Mouse (Mus musculus): ENCODE measurements at regions not wholly inside any gene's neighbourhood (a gene's known extent, or its start where the extent isn't known, plus 50 kb on each side); places are given as distances from the start of the nearest gene placed in this dataset.

DNA sequence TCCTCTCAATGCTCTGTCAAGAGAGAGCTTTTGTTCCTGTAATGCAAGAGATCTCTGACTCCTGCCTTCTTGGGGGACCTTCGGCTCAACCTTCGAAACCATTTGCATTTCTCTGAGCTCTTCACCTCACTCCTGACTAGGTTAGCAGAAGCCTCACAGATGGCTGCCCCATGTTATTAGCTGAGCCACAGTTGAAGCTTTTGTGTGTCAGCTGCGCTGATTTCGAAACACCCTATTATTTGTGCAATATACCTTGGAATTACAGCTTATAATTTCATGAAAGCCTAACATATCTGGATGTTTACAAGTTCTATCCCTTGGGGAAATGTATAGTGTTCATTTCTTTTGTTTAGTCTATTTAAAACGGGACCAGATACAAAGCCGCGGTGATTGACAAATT is 338.7 kb upstream of the 4930535I16Rik start:
- in situ Hi-C loops (cut with MseI, MboI): no loop called here

DNA sequence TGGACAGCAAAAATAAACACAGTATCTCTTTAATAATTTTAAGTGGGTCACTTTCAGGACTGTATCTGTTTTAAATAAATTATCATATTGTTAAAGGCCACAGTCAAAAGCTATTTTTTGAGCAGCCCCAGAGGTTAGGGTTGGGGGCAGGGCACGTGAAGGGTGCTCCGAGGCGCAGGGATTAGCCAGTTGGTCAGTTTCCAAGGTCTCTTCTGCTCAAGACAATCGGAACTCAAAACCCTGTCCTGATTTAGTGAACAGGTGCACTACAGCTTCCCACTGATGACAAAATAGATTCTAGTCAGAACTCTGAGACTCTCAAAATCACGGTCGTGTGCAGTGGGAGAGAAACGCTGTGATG is 337.3 kb upstream of the 4930535I16Rik start:
- in situ Hi-C loops (cut with MseI, MboI): no loop called here

DNA sequence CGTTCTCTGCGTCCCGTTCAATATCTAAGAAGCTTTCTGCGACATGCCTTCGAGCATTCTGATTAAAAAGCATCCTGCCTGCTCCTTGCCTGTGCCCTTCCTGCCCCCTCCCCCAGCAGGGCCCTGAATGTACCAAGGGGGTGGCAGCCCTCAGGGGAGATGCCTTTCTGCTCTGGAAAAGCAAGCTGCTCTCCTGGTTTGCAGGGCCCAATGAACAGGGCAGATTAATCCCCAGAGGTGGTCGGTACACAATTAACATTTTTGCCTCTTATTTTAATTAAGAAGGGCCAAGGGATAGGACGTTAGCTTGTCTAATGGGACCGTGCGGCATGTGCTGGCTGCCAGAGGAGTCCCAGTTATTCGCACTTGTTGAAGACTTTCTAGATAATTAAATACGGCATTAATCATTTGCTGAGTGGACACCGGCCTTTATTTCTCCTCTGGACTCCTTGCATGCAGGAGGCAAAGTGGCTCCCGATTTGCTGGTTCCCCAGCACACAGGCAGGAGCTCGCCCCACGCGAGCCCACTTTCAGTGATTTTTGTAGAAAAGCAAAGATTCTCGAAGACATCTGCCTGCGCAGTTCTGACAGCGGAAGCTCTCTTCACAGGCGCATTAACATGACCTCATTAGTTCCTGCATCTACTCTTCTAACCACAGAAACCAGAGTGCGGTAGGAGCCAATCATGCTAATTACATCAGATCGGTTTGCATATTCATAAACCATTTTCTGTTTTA is 336.8 kb upstream of the 4930535I16Rik start:
- in situ Hi-C loops (cut with MseI, MboI): no loop called here

DNA sequence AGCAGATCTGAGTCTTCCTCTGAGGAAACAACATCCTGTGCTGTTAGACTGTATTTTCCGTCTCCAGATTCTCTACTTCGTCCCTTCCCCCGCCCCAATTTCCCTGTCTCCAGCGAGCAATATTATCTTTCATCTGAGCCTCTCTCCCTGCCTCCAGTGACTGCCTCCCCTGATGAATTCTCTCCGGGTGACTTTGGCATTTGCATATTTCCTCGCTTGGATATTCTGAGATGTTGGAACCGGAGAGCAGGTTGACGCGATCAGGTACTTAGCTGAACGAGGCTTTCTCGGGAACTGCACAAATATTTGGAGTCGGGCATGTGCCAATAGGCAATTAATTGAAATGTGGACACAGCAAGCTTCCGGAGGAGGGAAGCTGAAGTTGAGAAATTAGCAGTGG is 323.8 kb upstream of the 4930535I16Rik start:
- in situ Hi-C loops (cut with MseI, MboI): no loop called here

DNA sequence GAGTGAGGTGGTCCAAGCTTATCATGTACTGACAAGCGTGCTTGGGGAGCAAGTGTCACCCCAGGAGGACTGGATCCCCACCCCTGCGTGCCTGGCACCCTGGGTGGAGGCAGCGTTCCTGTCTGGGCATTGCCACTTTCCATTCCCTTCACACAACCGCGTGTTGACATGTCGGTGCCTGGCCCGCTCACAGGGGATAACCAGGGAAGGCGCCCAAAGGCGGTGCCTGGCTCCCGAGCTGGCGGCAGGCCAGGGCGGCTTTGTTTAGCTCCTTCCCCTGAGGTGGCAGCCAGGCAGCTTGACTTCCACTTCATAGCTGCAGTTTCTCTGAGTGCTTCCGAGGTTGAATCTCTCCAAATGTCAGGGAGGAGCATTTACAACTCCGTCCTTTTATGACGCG is 318.7 kb upstream of the 4930535I16Rik start:
- in situ Hi-C loops (cut with MseI, MboI): loop anchor here in 1 of 2 experiments (10.0 kb wide), 1 partner anchor 438 kb away; no protein-coding TSS in a partner anchor

DNA sequence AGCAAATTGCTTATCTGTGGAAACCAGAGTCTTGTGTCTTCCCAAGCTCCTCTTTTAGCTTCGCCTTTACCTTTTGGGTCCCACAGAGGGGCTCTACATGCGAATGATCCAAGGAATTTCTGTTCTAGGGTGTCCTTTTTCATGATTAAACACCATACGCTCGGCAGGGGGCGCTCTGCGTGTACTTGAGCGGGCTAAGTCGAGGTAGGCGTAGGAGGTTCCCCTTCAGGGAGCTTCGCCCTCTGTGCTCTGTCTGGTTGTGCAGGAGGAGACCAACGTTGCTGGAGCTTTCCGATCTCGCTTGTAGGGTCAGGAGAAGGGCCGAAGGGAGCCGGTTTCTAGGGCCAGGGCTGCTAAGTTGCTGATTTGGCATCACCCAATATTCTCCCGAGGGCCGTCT is 310.7 kb upstream of the 4930535I16Rik start:
- in situ Hi-C loops (cut with MseI, MboI): no loop called here

DNA sequence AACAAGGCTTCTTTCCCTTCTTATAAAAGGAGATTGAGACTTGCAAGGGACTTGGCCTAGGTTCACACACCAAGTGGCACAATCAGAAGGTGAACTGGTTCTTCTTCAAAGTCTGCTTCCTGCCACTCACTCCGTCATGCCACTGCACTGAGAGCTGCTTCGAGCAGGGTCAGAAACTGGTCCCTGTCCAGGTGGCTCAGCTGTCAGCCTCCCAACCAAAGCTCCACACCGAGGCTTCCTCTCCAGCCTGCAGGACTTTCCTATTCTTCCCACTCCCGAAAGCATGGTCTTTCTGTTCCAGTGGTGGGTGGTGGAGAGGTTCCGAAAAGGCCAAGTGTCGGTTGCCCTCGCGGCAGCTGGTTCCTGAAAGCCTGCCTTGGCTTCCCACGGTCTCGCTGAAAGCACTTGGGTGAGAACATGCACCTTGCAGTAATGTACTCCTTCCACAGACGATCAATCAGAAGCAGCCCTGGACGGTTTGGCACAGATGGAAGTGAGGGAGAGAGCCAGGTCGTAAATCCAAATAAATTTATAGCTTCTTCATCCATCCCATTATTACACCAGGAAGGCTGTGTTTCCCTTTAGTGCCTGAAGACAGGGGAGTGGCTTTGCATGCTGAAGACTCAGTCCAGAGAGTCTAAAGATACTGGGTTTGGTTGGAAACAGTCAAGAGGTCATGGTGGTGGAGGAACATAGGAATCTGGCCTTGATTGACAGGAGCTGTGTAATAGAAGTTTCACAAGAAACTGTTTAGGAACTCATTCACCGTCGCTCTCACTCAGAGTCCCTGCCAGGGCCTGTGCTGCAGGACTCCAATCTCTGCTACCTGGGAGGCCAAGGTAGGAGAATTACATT is 306.1 kb upstream of the 4930535I16Rik start:
- in situ Hi-C loops (cut with MseI, MboI): loop anchor here in 1 of 2 experiments (25.0 kb wide), 1 partner anchor 438 kb away; the partner anchor contains the start of gene Pou3f1

DNA sequence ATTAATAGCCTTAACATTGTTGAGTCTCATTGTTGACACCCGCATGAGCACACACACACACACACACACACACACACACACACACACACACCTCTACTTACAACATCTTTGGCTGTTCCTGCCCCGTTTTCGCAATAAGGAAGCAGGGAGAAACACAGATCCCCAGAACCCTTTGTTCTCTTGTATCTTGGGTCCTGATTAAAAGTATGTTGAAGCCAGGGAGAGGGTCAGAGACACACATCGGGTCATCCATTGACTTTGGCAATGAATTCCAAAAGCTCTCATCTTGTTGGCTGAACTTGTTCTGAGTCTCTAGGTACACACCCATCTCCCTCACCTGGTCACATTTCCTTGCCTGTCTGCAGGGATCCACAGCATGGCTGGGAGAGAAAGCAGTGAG is 303.9 kb upstream of the 4930535I16Rik start:
- in situ Hi-C loops (cut with MseI, MboI): loop anchor here in 1 of 2 experiments (25.0 kb wide), 1 partner anchor 441 kb away; the partner anchor contains the start of gene Pou3f1

DNA sequence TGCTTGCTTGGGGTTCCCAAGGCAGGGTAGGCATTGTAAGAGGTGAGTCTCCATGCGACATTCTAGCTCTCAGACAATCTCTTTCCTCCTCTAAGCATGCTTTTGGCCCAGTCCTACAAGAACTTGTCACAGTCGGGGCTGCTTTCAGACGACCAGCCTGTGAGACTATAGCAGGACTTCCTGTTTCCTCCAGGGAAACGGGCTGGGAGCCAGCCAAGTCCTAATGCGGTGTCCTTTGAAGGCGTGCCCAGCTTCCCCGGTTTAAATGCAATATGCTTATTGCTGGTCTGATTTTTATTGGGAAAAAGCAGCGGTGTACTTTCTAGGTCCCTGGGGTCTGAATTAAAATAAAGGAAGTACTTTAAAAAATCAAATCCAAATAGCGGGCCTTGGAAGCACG is 299.4 kb upstream of the 4930535I16Rik start:
- in situ Hi-C loops (cut with MseI, MboI): loop anchor here in 1 of 2 experiments (25.0 kb wide), 1 partner anchor 445 kb away; the partner anchor contains the start of gene Pou3f1

DNA sequence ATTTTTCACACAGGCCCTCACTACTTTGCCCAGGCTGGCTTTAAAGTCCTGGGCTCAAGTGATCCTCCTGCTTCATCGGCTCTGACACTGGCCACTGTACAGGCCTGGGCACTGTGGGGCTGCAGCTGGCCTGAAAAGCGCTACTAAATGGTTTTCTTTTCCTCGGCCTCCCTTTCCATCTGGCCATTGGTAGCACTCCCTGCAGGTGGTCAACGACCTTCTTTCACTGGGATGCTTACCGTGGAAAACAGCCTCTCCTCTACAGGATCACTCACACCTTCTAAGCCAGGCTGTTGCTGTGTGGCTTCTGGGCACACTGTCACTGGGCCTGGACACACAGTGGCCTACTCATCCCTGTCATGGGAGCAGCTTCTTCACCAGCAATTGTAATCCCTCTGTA is 298.5 kb upstream of the 4930535I16Rik start:
- in situ Hi-C loops (cut with MseI, MboI): loop anchor here in 1 of 2 experiments (25.0 kb wide), 1 partner anchor 446 kb away; the partner anchor contains the start of gene Pou3f1

DNA sequence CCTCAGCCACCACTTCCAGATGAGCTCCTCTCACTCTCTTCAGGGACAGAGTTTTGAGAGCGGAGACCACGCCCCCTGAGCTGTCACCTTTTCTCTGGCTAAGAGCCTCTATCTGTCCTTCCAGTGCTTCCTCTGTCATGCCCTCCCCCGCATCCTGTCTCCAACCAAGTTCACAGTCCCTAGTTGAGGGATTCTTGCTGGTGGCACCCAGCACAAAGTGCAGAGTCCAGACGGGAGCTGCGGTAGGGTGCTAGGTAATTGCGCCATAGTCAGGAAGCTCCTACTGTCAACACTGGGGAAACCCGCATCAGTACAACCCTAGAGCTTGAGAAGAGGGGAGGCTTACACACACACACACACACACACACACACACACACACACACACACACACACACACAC is 297.3 kb upstream of the 4930535I16Rik start:
- in situ Hi-C loops (cut with MseI, MboI): loop anchor here in 1 of 2 experiments (25.0 kb wide), 1 partner anchor 447 kb away; the partner anchor contains the start of gene Pou3f1

DNA sequence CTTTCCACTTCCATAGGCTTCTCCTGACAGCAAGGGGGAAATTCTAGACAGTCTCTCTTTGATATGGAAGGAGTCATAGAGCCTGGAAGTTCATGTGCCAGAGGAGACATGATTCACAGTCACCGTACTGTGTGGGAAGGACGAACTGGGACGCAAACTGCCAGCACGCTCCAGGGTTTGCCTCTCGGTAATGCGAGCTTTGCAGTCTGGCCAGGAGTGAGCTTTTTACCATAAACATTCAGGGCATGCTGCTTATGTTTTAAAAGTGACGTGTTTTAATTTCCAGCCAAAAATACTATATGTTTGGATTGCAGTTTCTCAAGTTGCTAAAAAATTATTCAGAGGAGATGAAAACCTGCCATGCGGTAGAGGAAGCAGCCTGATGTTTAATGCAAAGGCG is 292.3 kb upstream of the 4930535I16Rik start:
- in situ Hi-C loops (cut with MseI, MboI): loop anchor here in 1 of 2 experiments (25.0 kb wide), 1 partner anchor 452 kb away; the partner anchor contains the start of gene Pou3f1

DNA sequence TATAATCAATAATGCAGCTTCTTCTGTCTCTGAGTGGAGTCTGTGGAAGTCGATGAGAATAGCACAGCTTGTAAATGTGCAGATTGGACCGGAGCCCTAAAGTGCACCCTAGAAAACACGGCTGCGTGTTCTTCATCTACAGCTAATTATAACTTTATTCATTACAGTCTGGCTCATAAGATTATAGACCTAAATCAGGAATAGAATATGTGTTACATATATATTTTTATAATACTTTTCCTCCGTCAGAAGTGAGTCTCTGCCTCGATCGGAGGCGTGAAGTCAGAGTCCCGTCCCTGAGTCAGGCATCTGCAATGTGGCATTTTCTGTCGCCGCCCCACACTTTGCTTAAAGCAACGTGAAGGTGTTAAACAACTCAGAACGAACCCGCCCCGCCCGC is 288.7 kb upstream of the 4930535I16Rik start:
- in situ Hi-C loops (cut with MseI, MboI): loop anchor here in 1 of 2 experiments (25.0 kb wide), 1 partner anchor 456 kb away; the partner anchor contains the start of gene Pou3f1

DNA sequence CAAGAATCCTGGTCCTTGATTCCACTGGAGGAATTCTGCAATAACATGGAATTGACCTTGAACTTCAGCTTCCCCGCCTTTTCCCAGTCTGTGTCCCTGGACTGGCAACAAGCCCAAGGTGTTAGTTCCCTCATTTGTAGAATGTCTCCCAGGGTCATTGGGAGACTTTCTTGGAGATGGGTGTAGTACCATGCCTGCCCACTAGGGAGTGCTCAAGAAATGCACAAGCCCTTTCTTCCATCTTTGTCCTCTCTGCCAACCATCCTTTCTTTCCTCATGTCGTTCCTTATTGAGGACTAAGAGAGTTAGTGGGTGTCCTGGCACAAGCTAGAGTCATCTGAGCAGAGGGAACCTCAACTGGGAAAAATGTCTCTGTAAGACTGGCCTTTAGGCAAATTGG is 285.9 kb upstream of the 4930535I16Rik start:
- in situ Hi-C loops (cut with MseI, MboI): loop anchor here in 1 of 2 experiments (25.0 kb wide), 1 partner anchor 459 kb away; the partner anchor contains the start of gene Pou3f1

DNA sequence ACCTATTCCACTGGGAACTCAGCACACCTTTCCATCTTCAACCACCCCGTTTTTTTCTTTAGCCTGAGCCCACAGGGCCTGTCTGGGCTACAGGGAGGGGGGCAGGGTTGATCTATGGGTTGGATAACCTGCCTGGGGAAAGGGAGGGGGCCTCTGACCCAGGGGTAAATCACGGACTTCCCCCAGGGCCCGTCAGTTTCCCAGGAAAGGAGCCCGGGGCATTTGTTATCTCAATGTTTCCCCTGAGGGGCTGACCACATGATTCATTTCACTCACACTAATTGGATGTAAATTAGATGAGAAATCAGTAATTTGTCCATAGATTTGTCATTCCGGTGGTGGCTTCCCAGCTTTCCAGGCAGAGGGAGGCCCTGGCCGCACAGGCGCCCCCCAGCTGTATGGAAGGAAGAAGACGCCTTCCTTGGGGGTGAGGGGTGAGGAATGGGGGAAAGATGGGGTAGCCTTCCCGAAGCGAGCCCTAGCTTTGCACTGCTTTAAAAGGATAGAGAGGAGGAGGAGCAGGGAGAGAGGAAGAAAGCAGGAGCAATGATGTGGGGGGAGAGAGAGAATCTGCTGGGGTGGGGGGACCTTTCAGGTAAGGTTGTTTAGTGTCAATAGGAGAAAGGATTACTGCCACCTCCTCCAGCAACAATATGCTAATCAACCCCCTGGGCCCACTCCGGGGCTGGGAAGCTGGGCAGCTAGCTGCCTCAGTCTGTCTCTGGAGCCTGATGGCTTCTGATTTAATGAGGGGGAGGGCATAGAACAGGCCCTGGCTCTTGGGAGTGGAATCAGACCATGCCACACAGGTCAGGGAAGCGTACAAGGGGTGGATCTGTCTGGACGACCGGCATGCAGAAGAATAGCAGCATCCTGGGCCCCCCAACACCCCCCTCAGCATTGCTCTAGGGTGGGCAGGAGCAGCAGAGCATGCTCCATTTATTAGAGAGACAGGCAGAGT is 282.3 kb upstream of the 4930535I16Rik start:
- in situ Hi-C loops (cut with MseI, MboI): loop anchor here in 1 of 2 experiments (25.0 kb wide), 1 partner anchor 462 kb away; the partner anchor contains the start of gene Pou3f1

DNA sequence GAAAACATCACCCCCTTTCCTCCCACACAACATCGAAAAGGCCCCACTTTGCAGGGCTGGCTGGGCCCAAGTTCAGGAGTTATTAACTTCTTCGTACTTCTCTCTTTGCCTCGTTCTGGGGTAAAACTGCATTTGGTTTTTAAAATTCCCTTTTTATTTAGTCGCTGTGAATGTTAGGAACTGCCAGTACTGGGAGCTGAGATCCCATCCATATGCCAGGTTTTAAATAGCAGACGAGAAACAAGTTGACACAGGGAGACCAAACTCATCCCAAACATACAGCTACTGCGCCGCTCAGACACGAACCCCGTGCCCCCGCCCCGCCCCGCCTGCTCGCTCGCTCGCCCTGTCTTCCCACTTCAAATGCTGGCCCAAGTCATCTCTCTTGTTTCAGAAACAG is 281.0 kb upstream of the 4930535I16Rik start:
- in situ Hi-C loops (cut with MseI, MboI): no loop called here

DNA sequence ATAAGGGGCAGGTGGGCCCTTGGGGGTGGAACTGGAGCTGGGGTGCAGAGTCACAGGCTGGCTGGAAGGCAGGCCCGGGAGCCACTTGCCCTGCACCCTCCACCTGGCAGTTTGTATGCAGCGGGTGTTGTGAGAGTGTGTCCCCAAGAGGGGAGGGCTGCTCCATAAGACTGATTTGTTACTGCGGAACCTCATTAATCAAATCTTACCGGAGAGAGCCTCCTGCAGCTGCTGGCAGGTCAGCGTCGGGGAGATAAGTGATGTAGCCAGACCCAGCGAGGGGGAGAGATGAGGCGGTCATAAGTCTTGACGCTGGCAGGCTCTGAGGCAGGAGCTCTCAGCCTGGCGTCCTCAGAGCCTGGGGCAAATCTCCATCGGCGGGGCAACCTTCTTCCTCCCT is 278.9 kb upstream of the 4930535I16Rik start:
- in situ Hi-C loops (cut with MseI, MboI): no loop called here

DNA sequence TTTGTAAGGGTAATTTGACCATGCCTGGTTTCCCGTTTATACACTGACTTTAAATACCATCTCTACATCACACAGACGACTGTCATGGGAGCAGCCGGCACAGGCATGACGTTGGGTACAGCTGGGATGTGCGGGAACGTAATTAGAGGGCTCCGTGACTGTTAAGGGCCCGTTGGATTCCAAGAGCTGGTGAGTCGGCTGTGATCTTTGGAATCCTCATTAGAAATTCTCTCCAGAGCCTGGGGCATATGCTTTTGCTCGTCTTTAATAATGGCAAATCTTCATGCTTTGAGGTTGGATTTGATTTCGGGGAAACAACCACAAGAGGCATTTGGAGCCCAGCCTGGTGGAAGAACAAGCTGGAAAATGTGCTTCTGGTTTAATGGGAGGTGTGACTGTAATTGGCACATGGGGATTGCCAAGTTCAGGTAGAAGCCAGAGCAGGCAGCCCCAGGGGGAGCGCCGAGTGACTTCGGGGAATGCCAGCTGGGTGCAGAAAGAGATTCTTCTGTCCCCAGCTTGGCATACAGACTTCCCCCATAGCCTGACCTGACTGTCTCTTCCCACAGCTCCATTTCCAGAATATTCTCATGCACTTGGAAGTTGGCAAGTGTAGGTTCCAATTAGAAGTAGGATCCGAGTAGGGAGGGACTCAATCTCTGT is 275.4 kb upstream of the 4930535I16Rik start:
- in situ Hi-C loops (cut with MseI, MboI): no loop called here

DNA sequence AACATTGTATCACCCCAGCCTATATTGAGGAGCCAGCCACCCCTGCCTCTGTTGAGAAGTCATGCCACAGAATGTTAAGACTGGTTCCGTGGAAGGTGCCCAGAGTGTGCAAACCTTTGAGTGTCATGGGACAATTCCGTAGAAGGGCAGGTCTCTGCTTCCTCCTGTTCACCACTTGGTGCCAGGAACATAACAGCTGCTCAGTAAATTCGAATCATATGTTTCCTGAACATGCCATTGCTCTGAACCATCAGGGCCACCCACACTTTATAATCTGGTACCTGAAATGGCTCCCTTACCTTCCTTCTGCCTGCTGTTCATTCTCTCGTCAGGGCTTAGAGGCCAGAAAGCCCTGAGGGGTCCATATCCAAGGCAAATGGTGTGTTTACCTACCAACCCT is 273.0 kb upstream of the 4930535I16Rik start:
- in situ Hi-C loops (cut with MseI, MboI): no loop called here

DNA sequence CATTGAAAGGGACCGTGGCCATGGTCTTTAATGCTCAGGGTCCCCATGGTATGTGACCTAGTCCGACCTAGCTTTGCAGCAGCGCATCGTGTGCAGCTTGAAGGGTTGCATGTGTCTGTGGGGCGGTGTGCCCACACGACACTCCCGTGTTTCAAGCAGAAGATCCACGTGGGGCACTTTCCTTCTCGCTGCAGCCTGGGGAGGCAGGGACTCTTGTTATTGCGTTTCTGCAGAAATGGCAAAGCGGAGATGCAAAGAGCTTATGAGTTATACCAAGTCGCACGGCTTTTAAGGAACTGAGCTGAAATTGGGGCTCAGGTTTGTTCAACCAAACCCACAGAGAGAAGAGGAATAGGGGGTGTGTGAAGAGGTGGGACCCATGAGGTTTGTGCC is 272.2 kb upstream of the 4930535I16Rik start:
- in situ Hi-C loops (cut with MseI, MboI): no loop called here

Measured in mouse trophoblast stem cell (cell line).